Mouse (Mus musculus): ENCODE results near the gene Mtrex.

The Mtrex gene

DNA sequence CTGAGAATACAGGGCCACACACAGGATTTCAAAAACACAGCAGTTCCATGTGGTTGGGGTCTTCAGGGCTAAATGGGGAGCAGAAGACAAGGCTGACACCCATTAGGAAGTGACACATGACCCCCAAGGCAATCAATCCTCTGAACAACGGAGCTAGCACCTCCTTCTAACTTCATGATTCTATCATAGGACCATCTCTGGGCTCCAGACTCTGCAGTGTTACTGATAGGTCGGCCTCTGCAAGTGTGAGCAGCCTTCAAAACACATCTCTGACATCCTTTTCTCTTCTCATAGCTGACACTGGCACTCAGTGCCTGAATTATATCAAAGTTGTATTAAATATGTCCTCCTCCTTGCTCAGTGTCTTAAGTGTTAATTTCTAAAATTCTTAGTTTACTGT is 94.6 kb downstream of the Mtrex start:
- DNase-seq (ENCODE audit: low read depth in 1 of 2, low spot score in 2 of 2): no peak

DNA sequence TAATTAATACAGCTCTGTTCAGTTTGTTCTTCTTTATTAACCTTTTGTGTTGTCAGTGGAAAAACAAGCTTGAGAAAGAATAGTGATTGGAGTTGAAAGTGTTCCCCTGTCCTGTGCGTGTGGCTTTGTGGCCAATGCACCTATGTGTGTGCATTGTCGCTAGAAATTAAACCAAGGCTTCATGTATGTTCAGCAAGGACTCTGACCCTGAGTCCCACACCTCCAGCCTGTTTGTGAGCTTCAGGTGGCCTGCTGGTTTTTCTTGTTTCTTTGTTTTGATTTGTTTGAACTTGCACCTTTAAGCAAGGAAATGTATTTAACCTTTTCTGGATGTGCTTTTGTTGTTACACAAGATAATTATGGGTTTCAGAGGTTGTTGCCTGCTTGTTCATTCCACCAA is 97.6 kb downstream of the Mtrex start:
- DNase-seq (ENCODE audit: low read depth in 1 of 2, low spot score in 2 of 2): no peak

DNA sequence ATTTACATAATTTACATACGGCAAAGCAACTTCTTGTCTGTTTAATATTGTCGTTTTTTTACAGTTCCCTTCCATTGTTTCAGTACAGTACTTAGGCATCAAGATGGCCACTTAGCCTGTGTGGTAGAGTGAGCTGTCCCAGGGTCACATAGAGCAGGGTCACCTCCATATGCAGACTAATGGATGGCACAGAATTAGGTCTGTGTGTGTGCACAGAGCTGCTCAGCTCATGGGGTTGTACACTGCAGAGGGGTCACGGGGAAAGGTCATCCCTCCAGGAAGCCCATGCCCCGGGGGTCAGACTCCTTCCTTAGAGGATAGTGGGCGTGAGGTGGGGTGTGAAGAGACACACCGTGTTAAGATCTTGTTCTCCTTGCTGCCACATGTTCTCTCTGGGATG is 101.7 kb downstream of the Mtrex start:
- no peak for DNase-seq (ENCODE audit: low read depth in 1 of 2, low spot score in 2 of 2)

DNA sequence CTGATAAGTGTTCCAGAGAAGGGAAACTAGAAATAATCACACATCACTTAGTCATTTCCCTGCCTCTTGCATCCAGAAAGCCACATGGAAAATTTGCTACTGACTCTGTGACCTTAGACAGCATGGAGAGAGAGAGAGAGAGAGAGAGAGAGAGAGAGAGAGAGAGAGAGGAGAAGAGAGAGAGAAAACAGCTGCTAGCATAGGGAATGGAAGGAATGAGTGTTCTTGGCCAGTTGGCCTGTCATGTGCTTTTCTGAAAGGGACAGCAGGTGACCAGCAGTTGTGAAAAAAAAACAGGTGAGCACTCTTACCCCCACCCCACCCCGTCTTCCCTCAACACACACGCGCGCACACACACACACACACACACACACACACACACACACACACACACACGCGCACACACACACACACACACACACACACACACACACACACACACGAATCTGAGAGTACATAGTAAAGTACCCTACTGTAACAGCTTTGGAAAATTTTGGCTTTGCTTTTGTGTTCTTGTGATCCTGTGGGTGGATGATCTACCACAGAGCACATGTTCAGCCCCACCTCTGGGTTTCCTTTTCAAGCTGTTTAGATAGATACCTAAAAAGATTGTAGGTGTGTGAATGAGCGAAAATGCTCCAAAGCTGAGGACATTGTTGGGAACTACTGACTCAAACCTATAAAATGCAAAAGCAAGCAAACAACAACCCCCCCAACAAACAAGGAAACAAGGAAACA is 103.1 kb downstream of the Mtrex start:
- no peak for DNase-seq (ENCODE audit: low read depth in 1 of 2, low spot score in 2 of 2)

DNA sequence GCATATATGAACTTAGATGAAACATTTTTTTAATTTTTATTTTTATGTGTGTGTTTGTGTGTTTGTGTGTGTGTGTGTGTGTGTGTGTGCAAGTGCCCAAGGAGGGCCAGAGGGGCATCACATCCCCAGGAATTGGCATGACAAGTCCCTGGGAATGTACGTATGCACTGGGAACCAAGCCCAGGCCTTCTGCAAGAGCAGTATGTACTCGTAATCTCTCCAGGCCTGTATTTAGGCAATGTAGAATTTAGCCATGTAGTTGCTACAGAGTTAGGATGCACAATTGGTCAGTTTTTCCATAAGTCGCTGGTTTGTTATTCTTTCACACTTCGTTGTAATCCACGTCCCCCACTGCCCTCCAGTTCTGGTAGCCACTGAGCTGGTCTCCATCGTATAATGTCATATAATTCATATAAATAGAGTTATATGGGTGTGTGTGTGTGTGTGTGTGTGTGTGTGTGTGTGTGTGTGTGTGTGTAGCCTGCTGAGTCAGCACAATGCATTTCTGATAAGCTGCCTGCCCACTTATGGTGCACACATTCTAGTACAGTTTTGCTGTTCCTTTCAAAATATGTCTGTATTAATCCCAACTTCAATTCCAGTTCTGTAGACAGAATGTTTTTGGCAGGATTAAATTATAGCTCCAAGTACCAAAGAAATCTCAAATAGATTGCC is 103.8 kb downstream of the Mtrex start:
- DNase-seq (ENCODE audit: low read depth in 1 of 2, low spot score in 2 of 2): no peak

DNA sequence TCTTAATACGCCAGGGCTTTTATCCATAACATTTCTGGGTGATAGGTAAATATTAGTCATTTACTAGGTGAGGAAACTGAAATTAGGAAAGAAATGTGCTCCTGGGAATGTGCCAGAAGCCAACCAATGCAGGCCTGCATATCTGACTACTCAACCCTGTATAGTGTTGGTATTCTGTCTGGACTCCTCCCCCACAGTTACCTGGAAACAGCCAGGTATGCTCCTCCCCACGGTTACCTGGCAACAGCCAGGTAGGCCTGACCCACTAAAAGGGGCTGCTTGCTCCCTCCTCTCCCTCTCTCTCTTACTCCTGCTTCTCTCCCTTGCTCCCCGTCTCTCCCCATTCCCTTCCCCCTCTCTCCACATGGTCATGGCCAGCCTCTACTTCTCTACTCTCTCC is 104.8 kb downstream of the Mtrex start:
- DNase-seq (ENCODE audit: low read depth in 1 of 2, low spot score in 2 of 2): no peak

DNA sequence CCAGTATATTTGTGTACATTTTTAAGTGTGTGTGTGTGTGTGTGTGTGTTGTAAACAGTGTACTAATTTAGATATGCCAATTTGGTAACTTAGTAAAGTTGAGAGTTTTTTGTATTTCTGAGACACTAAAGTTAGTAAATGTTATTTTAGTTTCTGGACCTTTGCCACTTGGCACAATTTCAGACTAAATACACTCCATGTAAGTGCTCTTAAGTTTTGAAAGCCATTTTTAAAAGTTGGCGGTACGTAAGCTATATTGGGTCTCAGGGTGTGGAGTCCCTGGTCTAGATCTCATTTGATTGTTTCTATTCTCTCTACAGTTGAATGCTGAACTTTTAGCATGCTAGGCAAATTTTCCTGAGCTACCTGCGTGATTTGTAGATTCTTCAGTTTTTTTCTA is 109.1 kb downstream of the Mtrex start:
- DNase-seq (ENCODE audit: low read depth in 1 of 2, low spot score in 2 of 2): no peak

Data from monocyte, adult 2 months (primary cell).